Mouse (Mus musculus) forebrain, embryonic 12.5 days (tissue): ENCODE results near the gene Msantd1. TPM values are rescaled to one million over a fixed set of nuclear protein-coding genes. Genes with fewer than 3 reads are reported as not detected.

Experiments
- ATAC-seq: fragments of 200-750 bp; cut with Nextera tagmentation; 2 replicates; pipeline ENCODE4 v1.8.0; 2017; ENCODE audit warnings: moderate TSS enrichment; ENCODE audit not compliant: low FRiP score
- H3K27ac ChIP-seq: fragments of 300-500 bp; sonication (generic); 2 replicates; pipeline ENCODE4 v1.5.1; 2016; ENCODE audit warnings: mild to moderate bottlenecking
- H3K27me3 ChIP-seq: fragments of 300-500 bp; sonication (generic); 2 replicates; pipeline ENCODE4 v1.6.1; 2016; ENCODE audit warnings: mild to moderate bottlenecking
- H3K36me3 ChIP-seq: fragments of 300-500 bp; sonication (generic); replicated peaks from 2 replicates; pipeline ENCODE4 v1.6.1; 2016; ENCODE audit warnings: mild to moderate bottlenecking
- H3K4me1 ChIP-seq: fragments of 300-500 bp; sonication (generic); 2 replicates; pipeline ENCODE4 v1.6.1; 2016
- H3K4me2 ChIP-seq: fragments of 300-500 bp; sonication (generic); 2 replicates; pipeline ENCODE4 v1.6.1; 2016; ENCODE audit warnings: mild to moderate bottlenecking, moderate library complexity
- H3K4me3 ChIP-seq: fragments of 300-500 bp; sonication (generic); replicated peaks from 2 replicates; pipeline ENCODE4 v1.5.1; 2016; ENCODE audit warnings: mild to moderate bottlenecking
- H3K9ac ChIP-seq: fragments of 300-500 bp; sonication (generic); 2 replicates; pipeline ENCODE4 v1.6.1; 2016; ENCODE audit warnings: mild to moderate bottlenecking
- H3K9me3 ChIP-seq: fragments of 300-500 bp; sonication (generic); 2 replicates; pipeline ENCODE4 v1.6.1; 2016
- WGBS: fragments of 180-500 bp; shearing (Covaris S2); methylation state at CpG from one replicate; pipeline ENCODE4 v1.1.7; 2016; 5-methylcytosine and 5-hydroxymethylcytosine counted together
- polyA plus RNA-seq: library from polyadenylated mRNA; unstranded; fragments of >200 nt; fragmentation: Nextera tagmentation; extraction: Ambion mirVana; gene quantifications from 2 replicates; pipeline ENCODE4 v1.2.1, GENCODE M21; 2016

Gene Msantd1
- polyA plus RNA-seq, 1 experiment from 2014 or later = 3.0 TPM

DNA sequence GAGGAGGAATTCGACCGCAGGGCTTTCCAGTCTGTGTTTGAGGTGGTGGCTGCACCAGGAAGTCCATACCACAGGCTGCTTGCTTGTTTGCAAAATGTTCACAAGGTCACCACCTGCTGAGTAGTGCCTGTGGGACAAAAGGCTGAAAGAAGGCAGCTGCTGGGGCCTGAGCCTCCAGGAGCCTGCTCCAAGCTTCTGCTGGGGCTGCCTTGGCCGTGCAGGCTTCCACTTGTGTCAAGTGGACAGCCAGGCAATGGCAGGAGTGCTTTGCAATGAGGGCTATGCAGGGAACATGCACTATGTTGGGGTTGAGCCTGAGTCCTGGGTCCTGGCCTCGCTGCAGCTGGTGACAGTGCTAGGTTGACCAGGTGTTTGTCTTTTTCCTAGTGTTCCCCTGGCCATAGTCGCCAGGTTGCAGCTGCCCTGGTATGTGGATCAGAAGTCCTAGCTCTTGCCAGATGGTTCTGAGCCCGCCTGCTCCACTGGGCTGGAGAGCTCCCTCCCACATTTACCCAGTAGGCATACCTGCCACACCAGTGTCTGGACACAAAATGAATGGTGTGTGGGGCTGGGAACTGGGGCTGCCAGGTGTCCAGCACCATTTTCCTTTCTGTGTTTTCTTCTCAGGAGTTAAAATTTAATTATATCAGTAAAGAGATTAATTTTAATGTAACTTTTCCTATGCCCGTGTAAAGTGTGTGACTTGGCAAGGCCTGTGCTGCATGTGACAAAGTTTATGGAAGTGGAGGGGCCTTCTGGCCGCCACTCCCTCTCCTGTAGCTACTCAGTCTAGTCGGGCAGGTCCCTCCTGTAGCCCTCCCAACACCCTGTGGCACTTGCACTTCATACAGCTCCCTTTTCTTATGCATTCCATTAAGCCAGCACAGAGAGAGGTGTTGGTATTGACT, 1.2 kb downstream of the Msantd1 start:
- WGBS = 77% methylated on average over 9 of the region's 9 CpGs
- no peak overlapping the region for H3K27ac ChIP-seq

GRCm38 (mm10) chr5:34909634-34910503, 2.1 kb downstream of the Msantd1 start:
- 93% methylated on average over 1 of the region's 1 CpGs for WGBS
- peaks cover 8% of the 10 kb centered on the region for H3K4me1 ChIP-seq
- ATAC-seq = no peak
- no peak overlapping the region for H3K4me3 ChIP-seq
- peaks cover 44% of the 10 kb centered on the region for H3K36me3 ChIP-seq
- no peaks in the 10 kb centered on the region for H3K9me3 ChIP-seq
- H3K27me3 ChIP-seq = no peaks in the 10 kb centered on the region
- H3K9ac ChIP-seq = no peak overlapping the region
- no peak overlapping the region for H3K27ac ChIP-seq
- H3K4me2 ChIP-seq = no peak overlapping the region

More for the DNA sequence above, 1.2 kb downstream of the Msantd1 start:
- no peak overlapping the region for H3K4me2 ChIP-seq
- H3K4me3 ChIP-seq = no peak overlapping the region
- H3K9ac ChIP-seq = no peak overlapping the region
- H3K27me3 ChIP-seq = no peaks in the 10 kb centered on the region
- no peaks in the 10 kb centered on the region for H3K9me3 ChIP-seq
- peaks cover 53% of the 10 kb centered on the region for H3K36me3 ChIP-seq
- no peak for ATAC-seq
- peaks cover 8% of the 10 kb centered on the region for H3K4me1 ChIP-seq

DNA sequence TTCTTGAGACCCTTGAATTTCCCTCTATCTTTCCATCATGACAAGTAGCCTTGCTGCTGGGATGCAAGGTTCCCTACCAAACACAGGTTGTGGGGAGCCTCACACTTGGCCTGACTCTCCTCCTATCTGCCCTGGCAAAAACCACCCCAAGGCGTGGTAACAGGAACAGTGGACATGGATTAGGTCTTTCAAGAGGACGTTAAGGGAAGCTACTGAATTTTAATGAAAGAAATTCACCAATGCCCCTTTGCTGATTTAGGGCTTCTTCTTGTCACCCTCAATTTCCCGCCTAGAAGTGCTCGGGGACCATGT, 2.6 kb downstream of the Msantd1 start:
- H3K27me3 ChIP-seq = no peaks in the 10 kb centered on the region
- peaks cover 39% of the 10 kb centered on the region for H3K36me3 ChIP-seq
- H3K9me3 ChIP-seq = no peaks in the 10 kb centered on the region
- no peak overlapping the region for H3K4me2 ChIP-seq
- no peak overlapping the region for H3K27ac ChIP-seq
- H3K4me3 ChIP-seq = no peak overlapping the region
- 87% methylated on average over 4 of the region's 4 CpGs for WGBS
- ATAC-seq = no peak
- H3K4me1 ChIP-seq = peaks cover 8% of the 10 kb centered on the region
- H3K9ac ChIP-seq = no peak overlapping the region

GRCm38 (mm10) chr5:34915801-34916200, 8.0 kb downstream of the Msantd1 start:
- WGBS = 25% methylated on average over 1 of the region's 1 CpGs
- no peak overlapping the region for H3K27ac ChIP-seq
- no peaks in the 10 kb centered on the region for H3K27me3 ChIP-seq
- ATAC-seq = peak; percentile 71
- no peak overlapping the region for H3K4me2 ChIP-seq
- peaks cover 16% of the 10 kb centered on the region for H3K4me1 ChIP-seq
- H3K36me3 ChIP-seq = peaks cover 2% of the 10 kb centered on the region; the same call in 1 of the 2 replicates
- no peaks in the 10 kb centered on the region for H3K9me3 ChIP-seq
- no peak overlapping the region for H3K9ac ChIP-seq
- H3K4me3 ChIP-seq = no peak overlapping the region

GRCm38 (mm10) chr5:34917234-34917655, 9.4 kb downstream of the Msantd1 start:
- Histone ChIP-seq H3K36me3 (peaks cover 2% of the 10 kb centered on the region; the same call in 1 of the 2 replicates), H3K27ac (peak overlapping the region; percentile 59), H3K4me1 (peaks cover 16% of the 10 kb centered on the region), H3K9me3 (no peaks in the 10 kb centered on the region), H3K4me2 (no peak overlapping the region), H3K27me3 (no peaks in the 10 kb centered on the region), H3K9ac (no peak overlapping the region), H3K4me3 (no peak overlapping the region)
- 45% methylated on average over 10 of the region's 10 CpGs for WGBS
- ATAC-seq = peak; percentile 68

DNA sequence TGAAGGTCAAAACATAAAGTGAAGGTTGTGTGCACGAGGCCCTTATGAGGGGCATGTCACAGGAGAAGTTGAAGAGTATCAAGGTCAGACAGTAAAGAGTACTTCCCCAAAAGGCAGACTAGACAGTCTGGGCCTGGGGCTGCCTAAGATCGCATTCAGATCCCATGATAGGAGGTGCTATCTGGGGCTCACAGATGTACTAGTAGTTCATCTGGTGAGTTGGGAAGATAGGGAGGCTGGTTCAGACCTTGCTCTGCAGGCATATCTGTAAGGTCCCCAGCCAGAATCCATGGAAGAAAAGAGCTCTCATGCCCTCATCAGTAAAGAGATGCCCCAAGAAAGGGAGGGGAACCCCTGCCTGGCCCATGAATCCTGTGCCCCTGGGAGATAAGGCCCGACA, 11.0 kb downstream of the Msantd1 start:
- H3K4me1 ChIP-seq = peaks cover 16% of the 10 kb centered on the region
- WGBS = 85% methylated on average over 3 of the region's 3 CpGs
- ATAC-seq = no peak

DNA sequence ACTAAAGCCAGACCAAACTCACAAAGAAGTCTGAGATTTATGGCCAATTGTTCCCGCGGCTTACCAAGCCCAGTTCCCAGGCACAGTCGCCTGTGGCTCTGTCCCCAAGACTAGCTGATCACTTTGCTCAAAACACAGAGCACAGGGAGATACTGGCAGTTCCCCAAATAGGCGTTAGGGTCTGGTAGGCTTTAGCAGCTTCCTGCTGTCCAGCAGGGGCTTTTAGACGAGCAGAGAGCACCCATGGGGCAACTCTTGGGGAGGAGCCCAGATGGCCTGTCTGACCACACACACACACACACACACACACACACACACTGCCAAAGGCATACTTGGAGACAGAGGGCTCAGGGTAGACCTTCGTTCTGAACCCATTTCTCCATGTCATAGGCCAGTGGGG, 14.7 kb downstream of the Msantd1 start:
- H3K9me3 ChIP-seq = no peaks in the 10 kb centered on the region
- no peaks in the 10 kb centered on the region for H3K27me3 ChIP-seq
- H3K4me3 ChIP-seq = no peak overlapping the region
- no peak for ATAC-seq
- H3K9ac ChIP-seq = no peak overlapping the region
- H3K36me3 ChIP-seq = peaks cover 31% of the 10 kb centered on the region
- peaks cover under 1% of the 10 kb centered on the region for H3K4me1 ChIP-seq
- H3K27ac ChIP-seq = no peak overlapping the region
- 68% methylated on average over 6 of the region's 6 CpGs for WGBS
- no peak overlapping the region for H3K4me2 ChIP-seq

More for the DNA sequence above, 11.0 kb downstream of the Msantd1 start:
- Histone ChIP-seq H3K27me3 (no peaks in the 10 kb centered on the region), H3K4me3 (no peak overlapping the region), H3K9me3 (no peaks in the 10 kb centered on the region), H3K4me2 (no peak overlapping the region), H3K36me3 (peaks cover 11% of the 10 kb centered on the region), H3K9ac (no peak overlapping the region), H3K27ac (no peak overlapping the region)

- Histone ChIP-seq H3K4me3 (no peak overlapping the region), H3K4me1 (no peaks in the 10 kb centered on the region), H3K9ac (no peak overlapping the region), H3K9me3 (no peaks in the 10 kb centered on the region), H3K27ac (no peak overlapping the region), H3K36me3 (peaks cover 31% of the 10 kb centered on the region), H3K27me3 (no peaks in the 10 kb centered on the region), H3K4me2 (no peak overlapping the region)
- 92% methylated on average over 4 of the region's 4 CpGs for WGBS
- ATAC-seq = no peak
Observed at GRCm38 (mm10) chr5:34923920-34924319, 16.1 kb downstream of the Msantd1 start.

DNA sequence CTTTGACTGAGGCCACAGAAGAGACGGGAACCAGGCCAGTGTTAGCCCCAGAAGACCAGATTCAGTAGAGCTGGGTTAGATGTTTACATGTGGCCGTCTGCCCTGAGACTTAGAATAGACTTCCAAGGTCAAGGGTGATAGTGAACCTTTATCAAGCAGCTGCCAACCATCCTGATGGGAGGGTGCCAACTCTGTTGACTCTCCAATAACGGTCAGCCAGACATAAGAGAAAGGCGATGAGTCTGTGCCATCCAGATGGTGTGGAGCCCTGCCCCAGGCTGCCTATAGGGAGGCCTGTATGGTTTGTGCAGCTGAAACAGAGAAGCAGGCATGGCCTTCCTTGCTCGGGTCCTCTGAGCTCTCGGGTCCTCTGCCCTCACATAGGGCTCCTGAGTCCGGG, 16.7 kb downstream of the Msantd1 start:
- H3K36me3 ChIP-seq = peaks cover 31% of the 10 kb centered on the region
- no peaks in the 10 kb centered on the region for H3K4me1 ChIP-seq
- ATAC-seq = no peak
- H3K27me3 ChIP-seq = no peaks in the 10 kb centered on the region
- no peak overlapping the region for H3K4me3 ChIP-seq
- no peak overlapping the region for H3K4me2 ChIP-seq
- WGBS = 91% methylated on average over 7 of the region's 7 CpGs
- H3K27ac ChIP-seq = no peak overlapping the region
- no peaks in the 10 kb centered on the region for H3K9me3 ChIP-seq
- H3K9ac ChIP-seq = no peak overlapping the region

DNA sequence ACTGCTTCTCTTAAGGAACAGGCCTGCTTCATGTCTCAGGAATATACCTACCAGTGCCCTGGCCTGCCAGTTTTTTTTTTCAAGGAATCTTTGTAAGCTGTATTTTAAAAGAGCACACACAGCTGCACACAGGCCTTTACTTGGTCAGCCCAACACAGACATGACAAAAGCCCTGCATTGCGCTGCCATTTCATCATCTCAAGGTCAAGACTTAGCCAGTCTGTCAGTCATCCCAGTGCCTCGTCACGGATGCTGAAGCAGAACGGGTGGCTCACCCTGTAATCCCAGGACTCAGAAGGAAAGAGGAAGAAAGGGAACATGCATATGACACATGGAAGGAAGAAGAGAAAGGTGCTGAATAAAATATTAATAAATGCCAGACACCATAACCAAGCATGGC, 19.8 kb downstream of the Msantd1 start:
- WGBS = 94% methylated on average over 4 of the region's 4 CpGs
- Histone ChIP-seq H3K9me3 (no peaks in the 10 kb centered on the region), H3K4me3 (no peak overlapping the region), H3K27me3 (no peaks in the 10 kb centered on the region), H3K27ac (no peak overlapping the region), H3K36me3 (peaks cover 29% of the 10 kb centered on the region), H3K9ac (no peak overlapping the region), H3K4me1 (peaks cover 22% of the 10 kb centered on the region), H3K4me2 (no peak overlapping the region)
- ATAC-seq = no peak

- no peaks in the 10 kb centered on the region for H3K27me3 ChIP-seq
- no peak overlapping the region for H3K4me3 ChIP-seq
- H3K9ac ChIP-seq = no peak overlapping the region
- 86% methylated on average over 9 of the region's 9 CpGs for WGBS
- peaks cover 9% of the 10 kb centered on the region for H3K36me3 ChIP-seq
- H3K9me3 ChIP-seq = no peaks in the 10 kb centered on the region
- H3K4me2 ChIP-seq = no peak overlapping the region
- peaks cover 22% of the 10 kb centered on the region for H3K4me1 ChIP-seq
- ATAC-seq = no peak
- peak overlapping the region; percentile 11; the same call in 1 of the 2 replicates for H3K27ac ChIP-seq
Observed at GRCm38 (mm10) chr5:34930151-34930975, 22.6 kb downstream of the Msantd1 start.

DNA sequence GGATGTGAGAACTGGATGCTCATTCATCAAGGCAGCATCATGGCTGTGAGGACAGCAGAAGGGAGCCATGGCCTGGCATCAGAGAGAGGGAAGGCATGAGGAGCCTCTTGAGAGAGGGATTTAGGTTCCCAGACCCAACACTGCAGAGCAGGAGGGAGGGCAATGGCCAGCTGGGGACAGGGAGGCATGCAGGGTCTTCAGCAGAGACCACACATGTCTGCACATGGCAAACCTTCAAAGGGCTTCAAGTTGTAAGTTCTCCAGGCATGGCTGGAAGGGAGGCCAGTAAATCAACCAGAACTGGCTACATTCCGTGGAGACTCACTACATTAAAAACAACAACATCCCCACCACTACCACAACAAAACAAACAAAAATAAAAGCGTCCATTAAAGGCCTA, 23.3 kb downstream of the Msantd1 start:
- no peaks in the 10 kb centered on the region for H3K27me3 ChIP-seq

More for the DNA sequence above, 23.3 kb downstream of the Msantd1 start:
- Histone ChIP-seq H3K9me3 (no peaks in the 10 kb centered on the region), H3K4me2 (no peak overlapping the region), H3K27ac (peak overlapping the region; percentile 11; the same call in 1 of the 2 replicates), H3K4me3 (no peak overlapping the region), H3K4me1 (peaks cover 22% of the 10 kb centered on the region), H3K36me3 (peaks cover 1% of the 10 kb centered on the region; the same call in 1 of the 2 replicates), H3K9ac (no peak overlapping the region)
- no peak for ATAC-seq
- 85% methylated on average over 2 of the region's 2 CpGs for WGBS
